Mouse (Mus musculus) heart, embryonic 13.5 days (tissue): ENCODE data around the gene Gm17334. TPM values are rescaled to one million over a fixed set of nuclear protein-coding genes. Genes with fewer than 3 reads are reported as not detected.

ENCODE experiments used
- ATAC-seq: fragments of 200-750 bp; cut with Nextera tagmentation; 2 replicates; pipeline ENCODE4 v1.8.0; 2017; ENCODE audit warnings: moderate TSS enrichment; ENCODE audit not compliant: insufficient number of reproducible peaks, low FRiP score, low TSS enrichment; ENCODE audit errors: extremely low read depth
- H3K27ac ChIP-seq: fragments of 300-500 bp; sonication (generic); replicated peaks from 2 replicates; pipeline ENCODE4 v1.5.1; 2015; ENCODE audit warnings: moderate library complexity, mild to moderate bottlenecking, inconsistent platforms
- H3K27me3 ChIP-seq: fragments of 300-500 bp; sonication (generic); replicated peaks from 2 replicates; pipeline ENCODE4 v1.6.1; 2015; ENCODE audit warnings: mild to moderate bottlenecking, inconsistent platforms
- H3K36me3 ChIP-seq: fragments of 300-500 bp; sonication (generic); 2 replicates; pipeline ENCODE4 v1.6.1; 2015; ENCODE audit warnings: mild to moderate bottlenecking, inconsistent platforms
- H3K4me1 ChIP-seq: fragments of 300-500 bp; sonication (generic); 2 replicates; pipeline ENCODE4 v1.6.1; 2015; ENCODE audit warnings: inconsistent platforms
- H3K4me2 ChIP-seq: fragments of 300-500 bp; sonication (generic); 2 replicates; pipeline ENCODE4 v1.6.1; 2015; ENCODE audit warnings: inconsistent platforms, mild to moderate bottlenecking, moderate library complexity
- H3K4me3 ChIP-seq: fragments of 300-500 bp; sonication (generic); 2 replicates; pipeline ENCODE4 v1.5.1; 2015; ENCODE audit warnings: moderate library complexity, mild to moderate bottlenecking, inconsistent platforms
- H3K9ac ChIP-seq: fragments of 300-500 bp; sonication (generic); 2 replicates; pipeline ENCODE4 v1.6.1; 2015; ENCODE audit warnings: inconsistent platforms, mild to moderate bottlenecking, moderate library complexity
- H3K9me3 ChIP-seq: fragments of 300-500 bp; sonication (generic); 2 replicates; pipeline ENCODE4 v1.6.1; 2016; ENCODE audit warnings: inconsistent platforms
- WGBS: fragments of 180-500 bp; shearing (Covaris S2); methylation state at CpG from one replicate; pipeline ENCODE4 v1.1.7; 2015; ENCODE audit warnings: mixed read lengths; 5-methylcytosine and 5-hydroxymethylcytosine counted together
- polyA plus RNA-seq: library from polyadenylated mRNA; unstranded; fragments of >200 nt; fragmentation: Nextera tagmentation; extraction: Ambion mirVana; gene quantifications from 2 replicates; pipeline ENCODE4 v1.2.1, GENCODE M21; 2015

Gm17334 gene
- polyA plus RNA-seq, 1 experiment from 2014 or later, result 0.21 TPM

GRCm38 (mm10) chr11:53769760-53770124 lies 3.2 kb downstream of the Gm17334 start, which contains the start of gene Irf1:
Gene Irf1, plus strand, starts transcription at chr11:53770014.
- peak within 1 kb of the TSS; percentile 88 for H3K4me2 ChIP-seq
- WGBS, result under 1% methylated on average over 34 of the region's 40 CpGs

GRCm38 (mm10) chr11:53769185-53769576 lies 3.8 kb downstream of the Gm17334 start:
- Histone ChIP-seq H3K9ac (peak overlapping the region; percentile 90), H3K9me3 (no peaks in the 10 kb centered on the region), H3K27ac (no peak overlapping the region; the same call in 1 of the 2 replicates), H3K4me1 (peaks cover 25% of the 10 kb centered on the region), H3K4me3 (peak overlapping the region; percentile 84), H3K4me2 (peak overlapping the region; percentile 88), H3K36me3 (peaks cover 11% of the 10 kb centered on the region), H3K27me3 (peaks cover 10% of the 10 kb centered on the region; the same call in 1 of the 2 replicates)
- no peak for ATAC-seq
- WGBS, result 53% methylated on average over 12 of the region's 12 CpGs

More at GRCm38 (mm10) chr11:53769760-53770124, 3.2 kb downstream of the Gm17334 start, which contains the start of gene Irf1:
- Histone ChIP-seq H3K9ac (peak within 1 kb of the TSS; percentile 90), H3K9me3 (no peaks in the 10 kb centered on the region), H3K27ac (peak within 1 kb of the TSS; percentile 80), H3K4me3 (peak within 1 kb of the TSS; percentile 84), H3K27me3 (peaks cover 10% of the 10 kb centered on the region; the same call in 1 of the 2 replicates), H3K36me3 (peaks cover 17% of the 10 kb centered on the region), H3K4me1 (peaks cover 20% of the 10 kb centered on the region)
- ATAC-seq, result peak; percentile 70

- ATAC-seq, result no peak
- Histone ChIP-seq H3K27me3 (peaks cover 10% of the 10 kb centered on the region; the same call in 1 of the 2 replicates), H3K4me2 (no peak overlapping the region), H3K9me3 (no peaks in the 10 kb centered on the region), H3K9ac (no peak overlapping the region), H3K36me3 (peaks cover 6% of the 10 kb centered on the region), H3K4me1 (peaks cover 31% of the 10 kb centered on the region), H3K27ac (no peak overlapping the region), H3K4me3 (no peak overlapping the region)
- 75% methylated on average over 13 of the region's 13 CpGs for WGBS
These were observed 4.4 kb downstream of the Gm17334 start for GRCm38 (mm10) chr11:53768422-53769184.

GRCm38 (mm10) chr11:53764581-53764980 lies 8.4 kb downstream of the Gm17334 start:
- Histone ChIP-seq H3K4me1 (peaks cover 59% of the 10 kb centered on the region), H3K9me3 (no peaks in the 10 kb centered on the region), H3K27me3 (peaks cover 10% of the 10 kb centered on the region; the same call in 1 of the 2 replicates), H3K4me2 (peak overlapping the region; percentile 81; the same call in 1 of the 2 replicates), H3K9ac (peak overlapping the region; percentile 84), H3K4me3 (no peak overlapping the region), H3K36me3 (no peaks in the 10 kb centered on the region), H3K27ac (peak overlapping the region; percentile 97)
- 41% methylated on average over 5 of the region's 5 CpGs for WGBS
- no peak for ATAC-seq

- Histone ChIP-seq H3K36me3 (no peaks in the 10 kb centered on the region), H3K9me3 (no peaks in the 10 kb centered on the region), H3K27me3 (peaks cover 5% of the 10 kb centered on the region; the same call in 1 of the 2 replicates), H3K4me1 (peaks cover 62% of the 10 kb centered on the region), H3K4me2 (peak overlapping the region; percentile 81), H3K9ac (peak overlapping the region; percentile 84), H3K4me3 (peak overlapping the region; percentile 47), H3K27ac (peak overlapping the region; percentile 97)
- ATAC-seq, result peak; percentile 53
- 3% methylated on average over 32 of the region's 33 CpGs for WGBS
These were observed 9.4 kb downstream of the Gm17334 start for GRCm38 (mm10) chr11:53763496-53764140.

GRCm38 (mm10) chr11:53762827-53763495 lies 10.0 kb downstream of the Gm17334 start:
- no peaks in the 10 kb centered on the region for H3K9me3 ChIP-seq
- 4% methylated on average over 23 of the region's 23 CpGs for WGBS
- no peaks in the 10 kb centered on the region for H3K27me3 ChIP-seq
- H3K9ac ChIP-seq, result peak overlapping the region; percentile 84
- peak overlapping the region; percentile 81 for H3K4me2 ChIP-seq
- peaks cover 64% of the 10 kb centered on the region for H3K4me1 ChIP-seq
- no peaks in the 10 kb centered on the region for H3K36me3 ChIP-seq
- 0 out of 2 replicates have a peak, but pooled peaks have one; percentile 2 for ATAC-seq
- H3K27ac ChIP-seq, result peak overlapping the region; percentile 97
- peak overlapping the region; percentile 47 for H3K4me3 ChIP-seq

DNA sequence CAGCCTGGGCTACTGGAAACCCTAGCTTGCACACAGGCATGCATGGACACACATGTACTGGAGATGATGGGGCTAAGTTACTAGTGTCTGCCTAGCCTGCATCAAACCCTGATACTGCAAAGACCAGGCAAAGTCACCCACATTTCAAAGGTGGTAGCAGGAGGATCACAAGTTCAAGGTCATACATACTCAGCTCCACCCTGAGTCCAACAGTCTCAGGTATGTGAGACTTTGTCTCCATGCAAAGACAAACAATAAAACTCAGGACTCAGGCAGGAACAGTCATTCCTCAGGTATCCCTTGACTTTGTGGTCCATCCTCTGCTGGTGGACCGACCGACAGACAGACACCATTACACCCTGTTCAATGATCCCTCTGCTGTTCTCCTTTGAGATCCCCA lies 10.6 kb downstream of the Gm17334 start:
- no peaks in the 10 kb centered on the region for H3K9me3 ChIP-seq
- H3K27ac ChIP-seq, result peak overlapping the region; percentile 97
- H3K4me2 ChIP-seq, result peak overlapping the region; percentile 81
- H3K4me1 ChIP-seq, result peaks cover 64% of the 10 kb centered on the region
- peak overlapping the region; percentile 47 for H3K4me3 ChIP-seq
- H3K36me3 ChIP-seq, result no peaks in the 10 kb centered on the region
- peak overlapping the region; percentile 84 for H3K9ac ChIP-seq
- no peaks in the 10 kb centered on the region for H3K27me3 ChIP-seq
- WGBS, result 61% methylated on average over 2 of the region's 2 CpGs
- no peak for ATAC-seq

GRCm38 (mm10) chr11:53761822-53762221 lies 11.2 kb downstream of the Gm17334 start:
- WGBS, result 34% methylated on average over 2 of the region's 2 CpGs
- Histone ChIP-seq H3K4me3 (no peak overlapping the region), H3K9ac (no peak overlapping the region; the same call in 1 of the 2 replicates), H3K27ac (peak overlapping the region; percentile 97), H3K9me3 (no peaks in the 10 kb centered on the region), H3K36me3 (no peaks in the 10 kb centered on the region), H3K4me2 (peak overlapping the region; percentile 81), H3K27me3 (no peaks in the 10 kb centered on the region), H3K4me1 (peaks cover 64% of the 10 kb centered on the region)
- no peak for ATAC-seq

DNA sequence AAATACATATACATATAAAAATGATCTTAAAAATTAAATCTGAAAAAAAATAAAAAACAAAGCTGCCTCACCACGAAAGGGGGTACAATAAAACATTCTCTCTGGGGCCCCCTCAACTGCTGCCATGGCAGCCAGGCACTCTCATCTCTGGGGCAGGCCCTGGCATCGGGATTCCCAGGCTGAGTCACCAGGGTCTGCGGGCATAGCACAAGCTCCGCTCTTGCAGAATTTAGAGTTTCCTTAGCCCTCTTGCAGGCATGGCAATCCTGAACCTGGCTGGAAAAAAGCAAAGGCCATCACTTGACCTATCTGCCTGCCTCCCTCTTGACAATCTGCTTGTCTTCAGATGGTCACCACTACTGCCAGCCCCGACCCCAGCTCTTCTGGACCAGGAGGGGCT lies 11.7 kb downstream of the Gm17334 start:
- peaks cover 64% of the 10 kb centered on the region for H3K4me1 ChIP-seq
- 0 out of 2 replicates have a peak overlapping the region, but pooled peaks have one; percentile 81 for H3K4me2 ChIP-seq
- H3K9ac ChIP-seq, result peak overlapping the region; percentile 29; the same call in 1 of the 2 replicates
- 62% methylated on average over 5 of the region's 5 CpGs for WGBS
- no peak for ATAC-seq
- H3K27me3 ChIP-seq, result no peaks in the 10 kb centered on the region
- no peaks in the 10 kb centered on the region for H3K36me3 ChIP-seq
- H3K4me3 ChIP-seq, result no peak overlapping the region
- H3K27ac ChIP-seq, result peak overlapping the region; percentile 97
- no peaks in the 10 kb centered on the region for H3K9me3 ChIP-seq

GRCm38 (mm10) chr11:53759545-53760406 lies 13.2 kb downstream of the Gm17334 start:
- no peak for ATAC-seq
- H3K4me1 ChIP-seq, result peaks cover 62% of the 10 kb centered on the region
- H3K4me3 ChIP-seq, result peak overlapping the region; percentile 10; the same call in 1 of the 2 replicates
- WGBS, result 14% methylated on average over 22 of the region's 22 CpGs
- H3K36me3 ChIP-seq, result no peaks in the 10 kb centered on the region
- no peaks in the 10 kb centered on the region for H3K9me3 ChIP-seq
- peak overlapping the region; percentile 66; the same call in 1 of the 2 replicates for H3K27ac ChIP-seq
- peak overlapping the region; percentile 42 for H3K4me2 ChIP-seq
- no peaks in the 10 kb centered on the region for H3K27me3 ChIP-seq
- peak overlapping the region; percentile 48 for H3K9ac ChIP-seq
